Comparison of ENCODE assay signal across 21 mouse cellular contexts in genomic region chr2:7710476-7710875, GRCm38 (mm10).
DNase-seq lines count a peak whose midpoint lies in the region; ATAC-seq and TF ChIP-seq lines count a peak whose summit lies in the region.
"Had no signal": no experiment of that assay in that cellular context is flagged by ENCODE, and none has a peak within 500 bp of the region (broad histone marks: within the 10 kb centered on the region; RNA-seq: fewer than 3 reads in every experiment).

No protein-coding gene starts in this region.

- no peaks in the 10 kb centered on the region for H3K9me3 ChIP-seq in forebrain, embryonic 14.5 days (replicated peaks; ENCODE audit: control insufficient read depth, low read length)
- no peaks in the 10 kb centered on the region for H3K9me3 ChIP-seq in forebrain, embryonic 11.5 days (ENCODE audit: control insufficient read depth, low read length)
- H3K9me3 ChIP-seq in forebrain, embryonic 16.5 days (ENCODE audit: control insufficient read depth, low read length), result no peaks in the 10 kb centered on the region
- H3K9me3 ChIP-seq in forebrain, embryonic 12.5 days, result no peaks in the 10 kb centered on the region
- H3K9me3 ChIP-seq: embryonic facial prominence, embryonic 13.5 days; embryonic facial prominence, embryonic 15.5 days had no signal

- H3K4me3 ChIP-seq in forebrain, embryonic 14.5 days (ENCODE audit: low read depth, low read length), result no peak overlapping the region
- H3K4me3 ChIP-seq in forebrain, embryonic 11.5 days (ENCODE audit: low read depth, low read length), result no peak overlapping the region
- H3K4me3 ChIP-seq in forebrain, embryonic 16.5 days (replicated peaks; ENCODE audit: low read length), result no peak overlapping the region
- H3K4me3 ChIP-seq in forebrain, embryonic 12.5 days (replicated peaks), result no peak overlapping the region
- H3K4me3 ChIP-seq in layer of hippocampus, adult 2 months, result no peak overlapping the region
- H3K4me3 ChIP-seq: embryonic facial prominence, embryonic 13.5 days; embryonic facial prominence, embryonic 15.5 days; erythroblast, embryonic 14.5 days had no signal

- peak; percentile 48 for DNase-seq in forebrain, embryonic 14.5 days (ENCODE audit: low spot score)
- DNase-seq in forebrain, embryonic 11.5 days (ENCODE audit: low spot score), result no peak
- no peak for DNase-seq in layer of hippocampus, adult 2 months (ENCODE audit: low spot score in 2 of 2)
- DNase-seq in layer of hippocampus, adult 8-10 months (ENCODE audit: low spot score in 2 of 2), result no peak
- DNase-seq in brain, embryonic 18.5 days (ENCODE audit: low read depth, low spot score), result peak; percentile 34
- DNase-seq in gastrocnemius, postnatal 4 days (ENCODE audit: low spot score in 2 of 2), result no peak
- DNase-seq: adrenal gland, adult 2 months; adrenal gland, postnatal 10 days; adrenal gland, postnatal 25 days; B cell, adult 2 months; cerebellum, adult 11 months; cerebellum, adult 8-10 months; cerebellum, adult 9-11 months; cerebellum, postnatal 36 days; embryo, embryonic 11 days had no signal

- H3K36me3 ChIP-seq in forebrain, embryonic 14.5 days (ENCODE audit: control insufficient read depth, insufficient read depth, low read length), result no peaks in the 10 kb centered on the region
- H3K36me3 ChIP-seq in forebrain, embryonic 11.5 days (ENCODE audit: control insufficient read depth, insufficient read depth, low read length), result no peaks in the 10 kb centered on the region
- no peaks in the 10 kb centered on the region for H3K36me3 ChIP-seq in forebrain, embryonic 16.5 days (ENCODE audit: control insufficient read depth, insufficient read depth)
- H3K36me3 ChIP-seq in forebrain, embryonic 12.5 days (replicated peaks), result no peaks in the 10 kb centered on the region
- H3K36me3 ChIP-seq: embryonic facial prominence, embryonic 13.5 days; embryonic facial prominence, embryonic 15.5 days had no signal

- no peak overlapping the region for H3K9ac ChIP-seq in forebrain, embryonic 14.5 days (ENCODE audit: low read length)
- H3K9ac ChIP-seq in forebrain, embryonic 11.5 days (ENCODE audit: low read length), result no peak overlapping the region
- no peak overlapping the region for H3K9ac ChIP-seq in forebrain, embryonic 16.5 days (replicated peaks; ENCODE audit: low read depth, low read length)
- H3K9ac ChIP-seq in forebrain, embryonic 12.5 days, result no peak overlapping the region
- H3K9ac ChIP-seq: embryonic facial prominence, embryonic 13.5 days; embryonic facial prominence, embryonic 15.5 days had no signal

- no peak for TF ChIP-seq CTCF in layer of hippocampus, adult 2 months (conservative IDR thresholded peaks at IDR 0.05)

- WGBS in forebrain, embryonic 14.5 days, result 55% methylated on average over 1 of the region's 1 CpGs
- WGBS in forebrain, embryonic 11.5 days, result 78% methylated on average over 1 of the region's 1 CpGs
- WGBS in forebrain, embryonic 16.5 days, result 45% methylated on average over 1 of the region's 1 CpGs
- WGBS in forebrain, embryonic 12.5 days, result 56% methylated on average over 1 of the region's 1 CpGs

- no peak overlapping the region for H3K4me2 ChIP-seq in forebrain, embryonic 14.5 days (ENCODE audit: low read length)
- no peak overlapping the region for H3K4me2 ChIP-seq in forebrain, embryonic 11.5 days (ENCODE audit: low read depth, low read length, severe bottlenecking)
- H3K4me2 ChIP-seq in forebrain, embryonic 16.5 days (ENCODE audit: low read length), result no peak overlapping the region
- no peak overlapping the region for H3K4me2 ChIP-seq in forebrain, embryonic 12.5 days
- H3K4me2 ChIP-seq: embryonic facial prominence, embryonic 13.5 days; embryonic facial prominence, embryonic 15.5 days had no signal

- no peaks in the 10 kb centered on the region for H3K4me1 ChIP-seq in forebrain, embryonic 14.5 days (ENCODE audit: control insufficient read depth, insufficient read depth, low read length)
- no peaks in the 10 kb centered on the region for H3K4me1 ChIP-seq in forebrain, embryonic 11.5 days (replicated peaks; ENCODE audit: control insufficient read depth, insufficient read depth, low read length)
- no peaks in the 10 kb centered on the region; the same call in 1 of the 2 replicates for H3K4me1 ChIP-seq in forebrain, embryonic 16.5 days (replicated peaks; ENCODE audit: control insufficient read depth, insufficient read depth, low read length)
- H3K4me1 ChIP-seq in forebrain, embryonic 12.5 days, result no peaks in the 10 kb centered on the region
- H3K4me1 ChIP-seq: embryonic facial prominence, embryonic 13.5 days; embryonic facial prominence, embryonic 15.5 days had no signal

- ATAC-seq in forebrain, embryonic 14.5 days, result peak; percentile 40
- no peak for ATAC-seq in forebrain, embryonic 11.5 days (replicated peaks; ENCODE audit: low FRiP score)
- ATAC-seq in forebrain, embryonic 16.5 days, result peak; percentile 57; the same call in 1 of the 2 replicates
- ATAC-seq in forebrain, embryonic 12.5 days (ENCODE audit: low FRiP score), result no peak
- ATAC-seq: CD4-positive, CD25-positive, alpha-beta regulatory T cell, adult 4 months had no signal

- H3K27ac ChIP-seq in forebrain, embryonic 14.5 days (ENCODE audit: low read depth, low read length), result no peak overlapping the region
- H3K27ac ChIP-seq in forebrain, embryonic 11.5 days (ENCODE audit: low read depth, low read length), result no peak overlapping the region
- peak overlapping the region; percentile 83 for H3K27ac ChIP-seq in forebrain, embryonic 16.5 days (ENCODE audit: low read length)
- H3K27ac ChIP-seq in forebrain, embryonic 12.5 days, result no peak overlapping the region
- H3K27ac ChIP-seq in layer of hippocampus, adult 2 months, result 0 out of 2 replicates have a peak overlapping the region, but pooled peaks have one; percentile 51
- H3K27ac ChIP-seq: embryonic facial prominence, embryonic 13.5 days; embryonic facial prominence, embryonic 15.5 days had no signal

- no peaks in the 10 kb centered on the region for H3K27me3 ChIP-seq in forebrain, embryonic 14.5 days (replicated peaks; ENCODE audit: control insufficient read depth, insufficient read depth, low read length)
- no peaks in the 10 kb centered on the region for H3K27me3 ChIP-seq in forebrain, embryonic 11.5 days (ENCODE audit: control insufficient read depth, insufficient read depth, low read length)
- H3K27me3 ChIP-seq in forebrain, embryonic 16.5 days (replicated peaks; ENCODE audit: control insufficient read depth, insufficient read depth, low read length), result no peaks in the 10 kb centered on the region
- H3K27me3 ChIP-seq in forebrain, embryonic 12.5 days, result no peaks in the 10 kb centered on the region
- H3K27me3 ChIP-seq: embryonic facial prominence, embryonic 13.5 days; embryonic facial prominence, embryonic 15.5 days had no signal

Comparison
In these comparisons a context has a peak if more than half of its experiments do, and no peak if none do; other contexts are left out.
1. ATAC-seq: peak in forebrain, embryonic 14.5 days (single experiment) and forebrain, embryonic 16.5 days (single experiment); none in forebrain, embryonic 11.5 days (single experiment) and forebrain, embryonic 12.5 days (single experiment).
2. DNase-seq: peak in forebrain, embryonic 14.5 days (single experiment) and brain, embryonic 18.5 days (single experiment); none in forebrain, embryonic 11.5 days (single experiment), layer of hippocampus, adult 2 months (0 of 2), layer of hippocampus, adult 8-10 months (0 of 2) and gastrocnemius, postnatal 4 days (0 of 2).
3. H3K27ac ChIP-seq: peak in forebrain, embryonic 16.5 days (single experiment) and layer of hippocampus, adult 2 months (single experiment); none in forebrain, embryonic 14.5 days (single experiment), forebrain, embryonic 11.5 days (single experiment) and forebrain, embryonic 12.5 days (single experiment).